Mouse (Mus musculus) heart, adult 2 months (tissue): ENCODE results near the gene Pradc1. TPM values are rescaled to one million over a fixed set of nuclear protein-coding genes. Genes with fewer than 3 reads are reported as not detected.
A peak's percentile ranks its signal among the peaks of the same experiment; 100 is the strongest.
"Not testable (repeated sequence)": the region's sequence is repeated elsewhere in the genome, so short reads cannot be mapped to it uniquely, and the experiment has no call there.

Experiments used
- DNase-seq, 2 experiments: peaks; one replicate each; pipeline ENCODE4 v3.0.0; 2021
- H3K27ac ChIP-seq: fragments of 200-600 bp; 2 replicates; pipeline ENCODE4 v1.8.1; 2022
- H3K27me3 ChIP-seq: fragments of 200-500 bp; 2 replicates; pipeline ENCODE4 v1.6.1; 2012; ENCODE audit warnings: mild to moderate bottlenecking, low read length, inconsistent platforms, mixed read lengths; ENCODE audit not compliant: control insufficient read depth, insufficient read depth
- H3K36me3 ChIP-seq: fragments of 200-500 bp; 2 replicates; pipeline ENCODE4 v1.6.1; 2012; ENCODE audit warnings: low read length, inconsistent platforms; ENCODE audit not compliant: control insufficient read depth, insufficient read depth
- H3K4me1 ChIP-seq: fragments of 200-500 bp; 2 replicates; pipeline ENCODE4 v1.6.1; 2011; ENCODE audit warnings: low read length; ENCODE audit not compliant: control insufficient read depth, insufficient read depth
- H3K4me3 ChIP-seq: fragments of 200-600 bp; 2 replicates; pipeline ENCODE4 v1.8.1; 2022
- H3K79me2 ChIP-seq: fragments of 200-500 bp; replicated peaks from 2 replicates; pipeline ENCODE4 v1.6.1; 2012; ENCODE audit warnings: mild to moderate bottlenecking, inconsistent platforms, low read length, moderate library complexity, mixed read lengths; ENCODE audit not compliant: control insufficient read depth, insufficient read depth
- H3K9ac ChIP-seq: fragments of 200-500 bp; 2 replicates; pipeline ENCODE4 v1.6.1; 2012; ENCODE audit warnings: low read depth, mild to moderate bottlenecking, control low read depth, inconsistent platforms, low read length, mixed read lengths
- CTCF ChIP-seq: fragments of 200-600 bp; IDR thresholded peaks from 2 replicates; pipeline ENCODE4 v1.8.1; 2022; ENCODE audit warnings: antibody characterized with exemption, mild to moderate bottlenecking, moderate library complexity
- EP300 ChIP-seq: fragments of 200-500 bp; IDR thresholded peaks from 2 replicates; pipeline ENCODE4 v1.6.1; 2011; ENCODE audit warnings: low read depth, low read length, control low read depth; ENCODE audit not compliant: insufficient read depth
- POLR2A ChIP-seq: fragments of 200-500 bp; IDR thresholded peaks from 2 replicates; pipeline ENCODE4 v1.6.1; 2011; ENCODE audit warnings: mild to moderate bottlenecking, low read depth, low read length, control low read depth; ENCODE audit not compliant: insufficient read depth
- WGBS: fragments of 180-500 bp; shearing (Covaris S2); methylation state at CpG from one replicate; pipeline ENCODE4 v1.1.7; 2018; 5-methylcytosine and 5-hydroxymethylcytosine counted together
- intact Hi-C: fragments of 180-260 bp; cut with DNase I; formaldehyde crosslinking; loops from one replicate; pipeline ENCODE4 v1.15.1; 2025
- polyA plus RNA-seq: library from polyadenylated mRNA; depleted of rRNA; stranded (reverse); fragments of >200 nt; gene quantifications from 2 replicates; pipeline ENCODE4 v1.2.3, GENCODE M21; 2012
- total RNA-seq, 2 experiments: library from RNA; stranded (reverse); gene quantifications; 2 replicates each; pipeline ENCODE4 v1.2.3; 2021

The Pradc1 gene
- total and polyA plus RNA-seq, 3 experiments: 8.9 to 22.4 (median 11.0) TPM

DNA sequence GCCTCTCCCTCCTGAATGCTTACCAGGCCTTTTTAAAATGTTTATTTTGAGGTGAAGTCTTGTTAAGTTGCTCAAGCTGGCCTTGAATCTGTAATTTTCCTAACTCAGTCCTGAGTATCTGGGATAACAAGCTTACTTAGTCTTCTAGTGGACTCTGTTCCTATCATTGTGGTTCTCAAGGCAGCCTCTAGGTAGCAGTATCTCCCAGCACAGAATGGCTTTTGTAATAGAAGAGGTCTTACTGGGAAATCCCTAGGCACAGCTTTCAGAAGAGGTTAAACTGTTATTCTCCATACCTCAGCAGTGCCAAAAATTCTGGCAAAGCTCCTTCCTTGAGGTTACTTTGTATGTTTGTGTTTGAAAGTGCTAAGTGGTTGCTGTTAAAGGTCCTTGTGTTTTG lies 13.6 kb upstream of the Pradc1 start:
- H3K27ac ChIP-seq: no peak overlapping the region
- no peak for DNase-seq
- TF ChIP-seq CTCF (peak; percentile 49), POLR2A (no peak), EP300 (no peak)
- H3K27me3 ChIP-seq: no peaks in the 10 kb centered on the region
- no peak overlapping the region for H3K4me3 ChIP-seq
- H3K36me3 ChIP-seq: no peaks in the 10 kb centered on the region
- H3K9ac ChIP-seq: no peak overlapping the region
- intact Hi-C loops: no loop called here
- H3K4me1 ChIP-seq: no peaks in the 10 kb centered on the region
- no peaks in the 10 kb centered on the region for H3K79me2 ChIP-seq

DNA sequence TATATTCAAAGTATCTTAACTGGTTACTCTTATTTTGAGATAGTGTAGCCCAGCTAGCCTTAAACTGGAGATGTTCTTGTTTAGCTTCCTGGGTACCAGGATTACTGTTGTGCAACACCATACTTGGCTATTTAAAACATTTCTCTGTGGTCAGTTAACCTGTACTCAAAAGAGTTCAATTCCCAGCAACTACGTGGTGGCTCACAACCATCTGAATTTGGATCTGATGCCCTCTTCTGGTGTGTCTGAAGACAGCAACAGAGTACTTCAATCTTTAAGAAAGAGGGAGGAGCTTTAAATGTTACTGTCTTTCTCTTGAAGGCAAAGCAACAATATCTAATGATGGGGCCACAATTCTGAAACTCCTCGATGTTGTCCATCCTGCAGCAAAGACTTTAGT lies 7.9 kb upstream of the Pradc1 start:
- Histone ChIP-seq H3K4me3 (no peak overlapping the region), H3K79me2 (peaks cover 3% of the 10 kb centered on the region; the same call in 1 of the 2 replicates), H3K27ac (no peak overlapping the region), H3K9ac (no peak overlapping the region), H3K4me1 (peaks cover 3% of the 10 kb centered on the region; the same call in 1 of the 2 replicates), H3K27me3 (no peaks in the 10 kb centered on the region), H3K36me3 (no peaks in the 10 kb centered on the region)
- no peak for TF ChIP-seq POLR2A
- TF ChIP-seq CTCF: peak; percentile 11; the same call in 1 of the 2 replicates
- TF ChIP-seq EP300: no peak
- intact Hi-C loops: loop anchor here (5.0 to 10.0 kb wide), 2 partner anchors 128 to 455 kb away; partner anchors contain the start of genes Alms1, Nat8f1 and Tprkb
- no peak for DNase-seq
- 82% methylated on average over 2 of the region's 2 CpGs for WGBS

DNA sequence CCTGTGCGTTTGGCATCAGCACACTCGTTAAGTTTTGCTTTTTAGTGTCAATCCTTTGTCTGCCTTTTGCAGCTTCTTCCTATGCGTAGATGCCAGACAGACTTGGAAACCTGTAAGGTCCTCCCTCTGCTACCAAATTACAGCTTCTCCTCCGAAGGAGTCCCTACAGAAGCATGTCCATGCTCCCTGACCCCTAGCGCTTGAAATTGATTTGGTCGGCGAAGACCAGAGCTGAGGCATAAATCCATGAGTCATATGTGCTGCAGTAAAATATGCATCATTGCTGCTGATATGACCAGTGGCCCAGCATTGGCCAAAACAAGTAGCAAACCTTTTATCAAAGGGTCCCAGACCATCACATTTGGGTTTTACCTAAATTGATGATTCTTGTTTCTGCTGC lies 1.0 kb upstream of the Pradc1 start:
- H3K4me1 ChIP-seq: peaks cover 8% of the 10 kb centered on the region
- WGBS: 8% methylated on average over 7 of the region's 7 CpGs
- H3K36me3 ChIP-seq: no peaks in the 10 kb centered on the region
- no peak for DNase-seq
- no peaks in the 10 kb centered on the region for H3K27me3 ChIP-seq
- H3K9ac ChIP-seq: peak overlapping the region; percentile 86
- intact Hi-C loops: loop anchor here (5.0 to 10.0 kb wide), 3 partner anchors 121 to 509 kb away; partner anchors contain the start of genes Dusp11, Nat8f1, Sfxn5 and Tprkb
- H3K4me3 ChIP-seq: peak overlapping the region; percentile 99
- peaks cover 3% of the 10 kb centered on the region; the same call in 1 of the 2 replicates for H3K79me2 ChIP-seq
- TF ChIP-seq CTCF (no peak), EP300 (no peak), POLR2A (no peak)
- H3K27ac ChIP-seq: peak overlapping the region; percentile 95

- Histone ChIP-seq H3K27ac (peak overlapping the region; percentile 95), H3K9ac (peak overlapping the region; percentile 86), H3K27me3 (no peaks in the 10 kb centered on the region), H3K79me2 (peaks cover 3% of the 10 kb centered on the region; the same call in 1 of the 2 replicates), H3K36me3 (no peaks in the 10 kb centered on the region), H3K4me3 (peak overlapping the region; percentile 99), H3K4me1 (peaks cover 8% of the 10 kb centered on the region)
- WGBS: under 1% methylated on average over 15 of the region's 15 CpGs
- DNase-seq: no peak
- TF ChIP-seq CTCF (no peak), POLR2A (no peak), EP300 (no peak)
- intact Hi-C loops: loop anchor here (5.0 to 10.0 kb wide), 3 partner anchors 120 to 510 kb away; partner anchors contain the start of genes Dusp11, Nat8f1, Sfxn5 and Tprkb
These were observed 568 bp upstream of the Pradc1 start for GRCm38 (mm10) chr6:85452411-85452665.

GRCm38 (mm10) chr6:85450697-85451663 lies 790 bp downstream of the Pradc1 start, which contains the start of gene Cct7:
Gene Cct7 (plus strand): TSS chr6:85451514.
- no peaks in the 10 kb centered on the region for H3K36me3 ChIP-seq
- H3K79me2 ChIP-seq: no peaks in the 10 kb centered on the region
- peak; percentile 81 for TF ChIP-seq CTCF
- no peak for TF ChIP-seq EP300
- peak; percentile 60; the same call in 1 of the 2 replicates for TF ChIP-seq POLR2A
- 1% methylated on average over 96 of the region's 96 CpGs for WGBS
- no peaks in the 10 kb centered on the region for H3K27me3 ChIP-seq
- H3K4me1 ChIP-seq: peaks cover 5% of the 10 kb centered on the region
- peak within 1 kb of the TSS; percentile 93 for H3K9ac ChIP-seq
- H3K4me3 ChIP-seq: peak within 1 kb of the TSS; percentile 99
- intact Hi-C loops: loop anchor here (5.0 to 10.0 kb wide), 3 partner anchors 119 to 511 kb away; partner anchors contain the start of genes Dusp11, Nat8f1, Sfxn5 and Tprkb
- peak; percentile 96 to 99 for DNase-seq
- peak within 1 kb of the TSS; percentile 95 for H3K27ac ChIP-seq

GRCm38 (mm10) chr6:85450140-85450539 lies 1.6 kb downstream of the Pradc1 start:
- H3K79me2 ChIP-seq, H3K27me3 ChIP-seq, H3K4me3 ChIP-seq, DNase-seq, H3K27ac ChIP-seq, H3K36me3 ChIP-seq, H3K9ac ChIP-seq, H3K4me1 ChIP-seq: not testable (repeated sequence)
- WGBS: 50% methylated on average over 1 of the region's 1 CpGs
- intact Hi-C loops: loop anchor here (5.0 to 10.0 kb wide), 3 partner anchors 118 to 512 kb away; partner anchors contain the start of genes Dusp11, Nat8f1, Sfxn5 and Tprkb
